Mouse (Mus musculus): ENCODE measurements around the gene Hist1h2ae. TPM values are rescaled to one million over a fixed set of nuclear protein-coding genes. Genes with fewer than 3 reads are reported as not detected.

Gene Hist1h2ae
- polyA plus RNA-seq, 1 experiment from 2014 or later: 1.9 TPM

Other genes with a start within 250 kb of the Hist1h2ae start
- 10.4 TPM for gene Zfp322a, start 202.0 kb downstream of the Hist1h2ae start, polyA plus RNA-seq (2017; shearing (Covaris generic))
- 18.0 TPM for gene Abt1, start 147.4 kb downstream of the Hist1h2ae start, polyA plus RNA-seq (2017; shearing (Covaris generic))
- not detected for gene Btn1a1, start 105.3 kb downstream of the Hist1h2ae start, polyA plus RNA-seq (2017; shearing (Covaris generic))
- not detected for gene Btn2a2, start 82.4 kb downstream of the Hist1h2ae start, polyA plus RNA-seq (2017; shearing (Covaris generic))
- gene Hist1h4h, start 40.2 kb downstream of the Hist1h2ae start, polyA plus RNA-seq (2017; shearing (Covaris generic)): 6.2 TPM
- gene Hist1h2af, start 37.3 kb downstream of the Hist1h2ae start, polyA plus RNA-seq (2017; shearing (Covaris generic)): not detected
- not detected for gene Hist1h3g, start 35.8 kb downstream of the Hist1h2ae start, polyA plus RNA-seq (2017; shearing (Covaris generic))
- 0.42 TPM for gene Hist1h2bh, start 27.8 kb downstream of the Hist1h2ae start, polyA plus RNA-seq (2017; shearing (Covaris generic))
- gene Hist1h3f, start 27.2 kb downstream of the Hist1h2ae start, polyA plus RNA-seq (2017; shearing (Covaris generic)): 1.5 TPM
- gene Hist1h4f, start 19.6 kb downstream of the Hist1h2ae start, polyA plus RNA-seq (2017; shearing (Covaris generic)): not detected
- 0.37 TPM for gene Hist1h1d, start 18.0 kb downstream of the Hist1h2ae start, polyA plus RNA-seq (2017; shearing (Covaris generic))
- 5.2 TPM for gene Hist1h3e, start 8.9 kb downstream of the Hist1h2ae start, polyA plus RNA-seq (2017; shearing (Covaris generic))
- gene Hist1h2bg, start 176 bp upstream of the Hist1h2ae start, polyA plus RNA-seq (2017; shearing (Covaris generic)): 1.2 TPM
- gene Hist1h2bf, start 3.0 kb upstream of the Hist1h2ae start, polyA plus RNA-seq (2017; shearing (Covaris generic)): not detected
- not detected for gene Hist1h2ad, start 3.2 kb upstream of the Hist1h2ae start, polyA plus RNA-seq (2017; shearing (Covaris generic))
- gene Hist1h3d, start 4.5 kb upstream of the Hist1h2ae start, polyA plus RNA-seq (2017; shearing (Covaris generic)): 0.40 TPM
- gene Hist1h4d, start 10.4 kb upstream of the Hist1h2ae start, polyA plus RNA-seq (2017; shearing (Covaris generic)): 19.6 TPM
- gene Hist1h2be, start 49.9 kb upstream of the Hist1h2ae start, polyA plus RNA-seq (2017; shearing (Covaris generic)): 1.4 TPM
- gene Hist1h1e, start 51.3 kb upstream of the Hist1h2ae start, polyA plus RNA-seq (2017; shearing (Covaris generic)): 7.9 TPM
- 2.4 TPM for gene Hist1h2ac, start 112.7 kb upstream of the Hist1h2ae start, polyA plus RNA-seq (2017; shearing (Covaris generic))
- 9.8 TPM for gene Hist1h2bc, start 113.0 kb upstream of the Hist1h2ae start, polyA plus RNA-seq (2017; shearing (Covaris generic))
- gene Hist1h1t, start 124.6 kb upstream of the Hist1h2ae start, polyA plus RNA-seq (2017; shearing (Covaris generic)): not detected
- gene Hist1h4c, start 127.2 kb upstream of the Hist1h2ae start, polyA plus RNA-seq (2017; shearing (Covaris generic)): 9.2 TPM
- gene Hfe, start 139.6 kb upstream of the Hist1h2ae start, polyA plus RNA-seq (2017; shearing (Covaris generic)): not detected
- gene Hist1h1c, start 167.6 kb upstream of the Hist1h2ae start, polyA plus RNA-seq (2017; shearing (Covaris generic)): 41.7 TPM
- gene Hist1h3c, start 174.4 kb upstream of the Hist1h2ae start, polyA plus RNA-seq (2017; shearing (Covaris generic)): not detected
- gene Hist1h2bb, start 175.5 kb upstream of the Hist1h2ae start, polyA plus RNA-seq (2017; shearing (Covaris generic)): not detected
- 1.9 TPM for gene Hist1h2ab, start 179.9 kb upstream of the Hist1h2ae start, polyA plus RNA-seq (2017; shearing (Covaris generic))
- gene Hist1h3b, start 181.0 kb upstream of the Hist1h2ae start, polyA plus RNA-seq (2017; shearing (Covaris generic)): not detected
- gene Hist1h4b, start 185.8 kb upstream of the Hist1h2ae start, polyA plus RNA-seq (2017; shearing (Covaris generic)): 7.2 TPM
- gene Hist1h4a, start 190.0 kb upstream of the Hist1h2ae start, polyA plus RNA-seq (2017; shearing (Covaris generic)): 1.1 TPM
- gene Hist1h3a, start 191.2 kb upstream of the Hist1h2ae start, polyA plus RNA-seq (2017; shearing (Covaris generic)): 5.4 TPM
- gene Hist1h1a, start 192.4 kb upstream of the Hist1h2ae start, polyA plus RNA-seq (2017; shearing (Covaris generic)): not detected
- gene Trim38, start 198.7 kb upstream of the Hist1h2ae start, polyA plus RNA-seq (2017; shearing (Covaris generic)): not detected
- gene Slc17a2, start 235.8 kb upstream of the Hist1h2ae start, polyA plus RNA-seq (2017; shearing (Covaris generic)): not detected